Comparison of ENCODE assay signal across 13 mouse cellular contexts in genomic region chr9:23068101-23068791, GRCm38 (mm10).
"Had no signal": no experiment of that assay in that cellular context is flagged by ENCODE, and none has a peak within 500 bp of the region (broad histone marks: within the 10 kb centered on the region; RNA-seq: fewer than 3 reads in every experiment).

No protein-coding gene starts in this region.

- ATAC-seq: intestine, postnatal 0 days; liver, embryonic 12.5 days had no signal

- DNase-seq: kidney, adult 8-10 months; kidney, postnatal 25 days; layer of hippocampus, adult 9-11 months; layer of hippocampus, postnatal 36 days; lung, embryonic 14.5 days; thymus, adult 2 months; thymus, postnatal 25 days had no signal

- H3K27ac ChIP-seq: limb, embryonic 15.5 days; liver, embryonic 12.5 days; neural tube, embryonic 12.5 days; stomach, embryonic 15.5 days had no signal

- H3K4me1 ChIP-seq: limb, embryonic 15.5 days; liver, embryonic 12.5 days; neural tube, embryonic 12.5 days; stomach, embryonic 15.5 days had no signal

- H3K36me3 ChIP-seq: limb, embryonic 15.5 days; liver, embryonic 12.5 days; neural tube, embryonic 12.5 days; stomach, embryonic 15.5 days had no signal

- H3K27me3 ChIP-seq: limb, embryonic 15.5 days; liver, embryonic 12.5 days; neural tube, embryonic 12.5 days; stomach, embryonic 15.5 days had no signal

- H3K9ac ChIP-seq: limb, embryonic 15.5 days; liver, embryonic 12.5 days; lung, embryonic 14.5 days; neural tube, embryonic 12.5 days; stomach, embryonic 15.5 days had no signal

- H3K9me3 ChIP-seq: limb, embryonic 15.5 days; liver, embryonic 12.5 days; neural tube, embryonic 12.5 days; stomach, embryonic 15.5 days had no signal

- H3K4me3 ChIP-seq: limb, embryonic 15.5 days; liver, embryonic 12.5 days; myocyte; neural tube, embryonic 12.5 days; stomach, embryonic 15.5 days had no signal

- H3K4me2 ChIP-seq: limb, embryonic 15.5 days; liver, embryonic 12.5 days; lung, embryonic 14.5 days; neural tube, embryonic 12.5 days; stomach, embryonic 15.5 days had no signal
